Mouse (Mus musculus) adrenal gland, postnatal 10 days (tissue): Measurements from ENCODE around the gene Trmt10a. TPM values are rescaled to one million over a fixed set of nuclear protein-coding genes. Genes with fewer than 3 reads are reported as not detected.

Experiments used
- DNase-seq: peaks from one replicate; pipeline ENCODE4 v3.0.0; 2021; ENCODE audit warnings: mixed read lengths
- total RNA-seq, 2 experiments: library from RNA; stranded (reverse); gene quantifications; 2 replicates each; pipeline ENCODE4 v1.2.3; 2021

The Trmt10a gene
- total RNA-seq, 2 experiments from 2014 or later, result 8.2 to 10.9 TPM

- DNase-seq, result no peak
Measured at GRCm38 (mm10) chr3:138197093-138197492, 53.8 kb downstream of the Trmt10a start.

DNA sequence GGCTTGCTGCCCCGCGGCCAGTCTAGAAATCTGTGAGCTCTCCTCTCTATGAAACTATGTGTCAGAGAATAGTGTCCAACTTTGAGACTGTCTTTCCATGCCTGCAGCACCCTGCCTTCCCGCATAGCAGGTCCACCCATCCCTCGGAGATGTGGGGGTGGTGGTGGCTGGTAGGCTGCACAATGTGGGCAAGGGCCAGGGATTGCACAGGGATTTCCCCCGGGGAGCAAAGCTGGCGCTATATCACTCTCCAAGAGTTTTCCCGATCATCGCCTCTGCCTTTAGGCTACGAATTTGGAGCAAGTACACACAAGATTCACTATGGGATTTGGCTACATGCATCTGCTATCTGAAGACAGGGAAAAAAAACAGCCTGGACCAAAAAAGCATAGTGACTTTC, 54.3 kb downstream of the Trmt10a start:
- peak; percentile 32 for DNase-seq

DNA sequence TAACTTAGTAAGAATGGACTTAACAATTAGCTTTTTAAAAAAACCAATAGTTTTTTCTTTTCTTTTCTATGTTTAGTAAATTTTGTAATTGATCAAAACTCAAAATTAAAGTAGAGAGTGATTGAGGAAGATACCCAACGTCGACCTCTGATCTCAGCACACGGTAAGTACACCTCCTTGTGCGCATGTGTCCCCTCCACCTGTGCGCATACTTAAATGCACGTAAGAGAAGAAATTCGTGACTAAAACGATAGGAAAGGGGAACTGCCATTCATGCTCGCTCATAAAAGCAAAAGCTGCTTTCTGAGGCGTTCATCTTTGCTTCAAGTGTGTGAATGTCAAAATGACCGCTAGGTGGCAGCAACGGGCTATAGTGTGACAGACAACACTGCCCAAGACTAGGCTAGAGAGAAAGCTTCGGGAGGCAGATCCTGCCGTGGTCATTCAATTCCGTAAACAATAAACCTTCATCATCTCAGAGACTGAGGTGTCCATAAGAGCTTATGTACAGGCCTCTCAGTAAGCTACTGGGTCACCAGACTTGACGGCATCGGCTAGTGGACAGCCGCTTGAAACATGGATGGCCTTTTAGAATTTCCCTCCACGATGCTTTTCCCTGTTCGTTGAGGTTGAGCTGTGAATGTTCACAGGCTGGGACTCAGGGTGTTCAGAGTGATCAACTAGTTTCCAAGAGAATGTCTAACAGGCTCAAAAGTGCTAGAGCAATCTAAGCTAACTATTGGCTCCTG, 54.9 kb downstream of the Trmt10a start:
- peak; percentile 94 for DNase-seq

DNA sequence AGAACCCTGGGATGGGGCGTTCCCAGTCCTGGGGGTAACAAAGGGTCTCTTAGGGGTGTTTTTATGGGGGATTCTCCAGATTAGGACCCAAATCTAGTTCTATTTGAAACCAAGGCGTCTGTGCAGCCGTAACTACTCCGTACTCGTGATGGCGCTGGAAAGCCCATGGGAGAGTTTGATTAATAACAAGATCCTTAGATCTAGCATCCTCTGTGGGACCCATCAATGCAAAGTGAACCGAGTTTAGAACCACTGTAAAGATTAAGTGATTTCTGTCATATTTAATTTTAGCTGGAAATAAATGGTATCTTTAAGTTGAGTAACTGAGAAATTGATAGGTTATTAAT, 55.4 kb downstream of the Trmt10a start:
- no peak for DNase-seq

DNA sequence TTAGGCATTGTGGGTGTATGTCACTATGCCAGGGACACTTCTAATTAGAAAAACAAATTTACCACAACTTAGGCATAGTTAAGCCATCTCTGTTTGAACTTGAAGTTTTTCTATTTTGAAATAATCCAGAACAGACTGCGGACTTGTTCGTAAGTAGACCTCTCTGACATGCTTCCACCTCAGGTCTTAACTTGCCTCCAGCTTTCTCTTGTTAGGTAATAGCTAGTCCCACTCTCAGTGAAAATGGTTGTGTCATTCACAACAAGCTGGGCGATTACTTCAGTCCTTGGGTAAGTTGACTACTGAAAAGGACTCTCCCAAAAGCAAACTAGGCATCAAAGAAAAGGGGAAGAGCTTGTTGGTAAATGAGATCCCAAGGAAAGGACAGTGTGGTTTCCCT, 65.6 kb downstream of the Trmt10a start:
- DNase-seq, result no peak

Other genes with a start within 250 kb of the Trmt10a start
- 10 to 100 TPM; 68.6 to 72.0 TPM for gene Lamtor3, start 224.9 kb upstream of the Trmt10a start, total RNA-seq
- gene Dapp1, start 161.9 kb upstream of the Trmt10a start, total RNA-seq, result 1 to 10 TPM; 5.9 to 7.1 TPM
- gene 1110002E22Rik, start 78.4 kb upstream of the Trmt10a start, total RNA-seq, result 10 to 100 TPM in 1 of 2 experiments, 1 to 10 TPM in 1; 2.5 to 11.6 TPM
- under 1 TPM in 1 of 2 experiments, not detected in 1; 0.33 TPM for gene Gm5105, start 76.1 kb upstream of the Trmt10a start, total RNA-seq
- gene Mttp, start 1.5 kb downstream of the Trmt10a start, total RNA-seq, result 10 to 100 TPM; 16.3 to 30.1 TPM
- not detected for gene 4930579F01Rik, start 50.4 kb downstream of the Trmt10a start, total RNA-seq
- gene Adh7, start 74.3 kb downstream of the Trmt10a start, total RNA-seq, result 10 to 100 TPM; 10.8 to 23.5 TPM
- 1,000 to 10,000 TPM; 2,760 to 3,266 TPM for gene Adh1, start 117.5 kb downstream of the Trmt10a start, total RNA-seq
- gene Adh6a, start 169.8 kb downstream of the Trmt10a start, total RNA-seq, result under 1 TPM in 1 of 2 experiments, not detected in 1; 0.21 TPM
- 1 to 10 TPM; 1.1 to 1.2 TPM for gene Adh6b, start 198.3 kb downstream of the Trmt10a start, total RNA-seq